Mouse (Mus musculus) liver, embryonic 13.5 days (tissue): ENCODE measurements around the gene Serpinb9b. TPM values are rescaled to one million over a fixed set of nuclear protein-coding genes. Genes with fewer than 3 reads are reported as not detected.

Experiments
- ATAC-seq: fragments of 200-750 bp; cut with Nextera tagmentation; 2 replicates; pipeline ENCODE4 v1.8.0; 2017; ENCODE audit warnings: low read depth, mild to moderate bottlenecking, moderate number of reproducible peaks, moderate library complexity
- DNase-seq: peaks from one replicate; pipeline ENCODE4 v3.0.0; 2022
- H3K27ac ChIP-seq: fragments of 300-500 bp; sonication (generic); 2 replicates; pipeline ENCODE4 v1.5.1; 2015; ENCODE audit warnings: moderate library complexity, mild to moderate bottlenecking, inconsistent platforms
- H3K27me3 ChIP-seq: fragments of 300-500 bp; sonication (generic); 2 replicates; pipeline ENCODE4 v1.6.1; 2015; ENCODE audit warnings: mild to moderate bottlenecking, inconsistent platforms
- H3K36me3 ChIP-seq: fragments of 300-500 bp; sonication (generic); 2 replicates; pipeline ENCODE4 v1.6.1; 2015; ENCODE audit warnings: mild to moderate bottlenecking, inconsistent platforms
- H3K4me1 ChIP-seq: fragments of 300-500 bp; sonication (generic); replicated peaks from 2 replicates; pipeline ENCODE4 v1.6.1; 2015; ENCODE audit warnings: inconsistent platforms
- H3K4me2 ChIP-seq: fragments of 300-500 bp; sonication (generic); 2 replicates; pipeline ENCODE4 v1.6.1; 2015; ENCODE audit warnings: inconsistent platforms, mild to moderate bottlenecking, moderate library complexity
- H3K4me3 ChIP-seq: fragments of 300-500 bp; sonication (generic); replicated peaks from 2 replicates; pipeline ENCODE4 v1.5.1; 2015; ENCODE audit warnings: mild to moderate bottlenecking, inconsistent platforms
- H3K9ac ChIP-seq: fragments of 300-500 bp; sonication (generic); 2 replicates; pipeline ENCODE4 v1.6.1; 2015; ENCODE audit warnings: mild to moderate bottlenecking, inconsistent platforms
- H3K9me3 ChIP-seq: fragments of 300-500 bp; sonication (generic); replicated peaks from 2 replicates; pipeline ENCODE4 v1.6.1; 2016; ENCODE audit warnings: inconsistent platforms
- WGBS: fragments of 180-500 bp; shearing (Covaris S2); methylation state at CpG from one replicate; pipeline ENCODE4 v1.1.7; 2015; ENCODE audit not compliant: insufficient replicate concordance; 5-methylcytosine and 5-hydroxymethylcytosine counted together
- polyA plus RNA-seq: library from polyadenylated mRNA; unstranded; fragments of >200 nt; fragmentation: Nextera tagmentation; extraction: Ambion mirVana; gene quantifications from 2 replicates; pipeline ENCODE4 v1.2.1, GENCODE M21; 2015

Serpinb9b gene
- polyA plus RNA-seq, 1 experiment from 2014 or later, result not detected

DNA sequence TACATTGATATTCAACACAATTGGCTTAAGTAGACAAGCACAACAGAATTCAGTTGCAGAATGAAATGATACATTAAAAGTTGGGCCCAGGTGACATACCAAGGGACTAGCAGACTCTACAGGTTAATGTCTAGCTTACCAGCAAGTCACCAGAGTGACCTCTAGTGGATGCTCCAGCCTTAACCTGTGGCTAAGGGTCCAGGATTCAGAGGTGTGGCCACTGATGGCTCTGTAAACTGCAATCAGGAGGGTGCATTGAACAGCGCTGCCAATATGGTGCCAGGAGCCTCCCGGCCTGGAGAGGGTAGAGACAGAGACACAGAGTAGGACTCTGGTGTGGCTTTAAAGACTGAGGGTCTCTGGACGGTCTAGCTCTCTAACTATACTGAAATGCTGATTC, 53.1 kb downstream of the Serpinb9b start:
- peak; percentile 9 for DNase-seq
- H3K27me3 ChIP-seq, result no peaks in the 10 kb centered on the region
- no peaks in the 10 kb centered on the region for H3K4me1 ChIP-seq
- no peak overlapping the region for H3K9ac ChIP-seq
- no peak overlapping the region for H3K4me2 ChIP-seq
- no peaks in the 10 kb centered on the region for H3K9me3 ChIP-seq
- WGBS, result 23% methylated on average over 3 of the region's 3 CpGs
- no peaks in the 10 kb centered on the region for H3K36me3 ChIP-seq
- no peak overlapping the region for H3K27ac ChIP-seq
- no peak overlapping the region for H3K4me3 ChIP-seq
- ATAC-seq, result no peak

GRCm38 (mm10) chr13:33083834-33084233, 56.6 kb downstream of the Serpinb9b start:
- ATAC-seq, result no peak

DNA sequence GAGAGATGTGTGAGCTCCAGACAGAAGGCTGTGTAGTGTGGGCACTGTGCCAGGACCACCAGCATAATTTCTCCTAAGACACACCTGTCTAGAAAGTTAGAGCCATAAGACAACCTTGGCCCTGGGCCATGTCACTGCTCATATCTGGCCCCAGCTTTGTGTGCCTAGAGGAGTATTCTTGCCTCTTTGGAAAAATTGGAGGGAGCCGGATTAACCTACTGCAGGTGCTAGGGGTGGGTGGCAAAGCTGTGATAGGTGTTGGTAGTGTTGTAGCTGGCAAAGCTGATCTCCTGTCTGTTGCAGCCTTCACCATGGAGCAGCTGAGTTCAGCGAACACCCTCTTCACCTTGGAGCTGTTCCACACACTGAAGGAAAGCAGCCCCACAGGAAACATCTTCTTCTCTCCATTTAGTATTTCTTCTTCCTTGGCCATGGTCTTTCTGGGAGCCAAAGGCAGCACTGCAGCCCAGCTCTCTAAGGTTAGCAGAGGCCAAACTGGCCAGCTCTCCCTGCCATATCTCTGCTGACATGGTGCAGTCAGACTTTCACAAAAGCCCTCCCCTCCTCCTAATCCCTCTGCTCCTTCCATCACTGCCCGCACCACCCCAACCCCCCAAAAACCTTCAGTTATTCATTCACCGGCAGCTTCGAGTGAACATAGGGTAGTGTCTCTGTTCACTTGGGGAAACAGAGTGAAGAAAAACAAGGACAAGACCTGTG, 57.9 kb downstream of the Serpinb9b start:
- no peak for ATAC-seq
- Histone ChIP-seq H3K4me3 (no peak overlapping the region), H3K27me3 (no peaks in the 10 kb centered on the region), H3K9me3 (no peaks in the 10 kb centered on the region), H3K4me2 (no peak overlapping the region), H3K27ac (no peak overlapping the region), H3K9ac (no peak overlapping the region), H3K36me3 (no peaks in the 10 kb centered on the region), H3K4me1 (no peaks in the 10 kb centered on the region)
- DNase-seq, result no peak
- WGBS, result 49% methylated on average over 5 of the region's 5 CpGs

More at GRCm38 (mm10) chr13:33083834-33084233, 56.6 kb downstream of the Serpinb9b start:
- Histone ChIP-seq H3K36me3 (no peaks in the 10 kb centered on the region), H3K4me1 (no peaks in the 10 kb centered on the region), H3K27me3 (no peaks in the 10 kb centered on the region), H3K9me3 (no peaks in the 10 kb centered on the region), H3K27ac (no peak overlapping the region), H3K4me2 (no peak overlapping the region), H3K9ac (no peak overlapping the region), H3K4me3 (no peak overlapping the region)
- 37% methylated on average over 2 of the region's 2 CpGs for WGBS
- DNase-seq, result no peak

DNA sequence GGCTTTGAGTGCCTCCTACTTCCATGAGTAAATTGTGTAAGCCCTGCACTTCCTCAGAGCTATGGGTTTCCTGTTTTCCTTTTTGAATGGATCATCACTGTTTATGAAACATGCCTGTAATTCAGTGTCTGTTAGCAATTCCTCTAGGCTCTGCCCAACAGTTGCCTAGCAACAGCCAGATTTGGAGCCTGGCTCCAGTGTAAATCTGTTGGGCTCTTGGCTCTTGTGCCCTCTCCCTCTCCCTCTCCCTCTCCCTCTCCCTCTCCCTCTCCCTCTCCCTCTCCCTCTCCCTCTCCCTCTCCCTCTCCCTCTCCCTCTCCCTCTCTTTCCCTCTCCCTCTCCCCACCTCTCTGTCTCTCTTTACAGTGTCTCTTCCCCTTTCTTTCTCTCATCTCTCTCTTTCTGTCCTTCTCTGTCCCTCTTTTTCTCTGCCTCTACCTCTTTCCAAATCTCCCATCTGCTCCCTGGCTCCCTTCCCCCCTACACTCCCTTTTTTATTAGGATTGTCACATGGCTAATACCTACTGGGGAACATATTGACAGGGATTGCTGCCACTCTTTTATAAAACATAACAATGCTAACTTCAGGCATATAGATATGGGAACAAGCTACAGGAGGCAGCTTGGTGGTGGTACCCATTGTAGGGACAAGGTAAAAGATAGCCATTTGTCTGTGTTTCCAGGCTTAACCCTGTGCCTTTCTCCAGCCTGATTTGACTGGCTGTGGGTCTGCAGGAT, 58.6 kb downstream of the Serpinb9b start:
- DNase-seq (no peak), ATAC-seq (no peak)
- no peaks in the 10 kb centered on the region for H3K4me1 ChIP-seq

GRCm38 (mm10) chr13:33089566-33089965, 62.4 kb downstream of the Serpinb9b start:
- H3K27me3 ChIP-seq, result no peaks in the 10 kb centered on the region
- DNase-seq, result no peak
- H3K27ac ChIP-seq, result no peak overlapping the region
- H3K4me1 ChIP-seq, result no peaks in the 10 kb centered on the region
- no peak for ATAC-seq
- no peaks in the 10 kb centered on the region for H3K9me3 ChIP-seq
- no peak overlapping the region for H3K9ac ChIP-seq
- no peak overlapping the region for H3K4me2 ChIP-seq
- H3K4me3 ChIP-seq, result no peak overlapping the region
- H3K36me3 ChIP-seq, result no peaks in the 10 kb centered on the region
- 41% methylated on average over 3 of the region's 3 CpGs for WGBS

More for the DNA sequence above, 58.6 kb downstream of the Serpinb9b start:
- Histone ChIP-seq H3K4me2 (no peak overlapping the region), H3K27me3 (no peaks in the 10 kb centered on the region), H3K9ac (no peak overlapping the region), H3K4me3 (no peak overlapping the region), H3K27ac (no peak overlapping the region), H3K9me3 (no peaks in the 10 kb centered on the region), H3K36me3 (no peaks in the 10 kb centered on the region)

DNA sequence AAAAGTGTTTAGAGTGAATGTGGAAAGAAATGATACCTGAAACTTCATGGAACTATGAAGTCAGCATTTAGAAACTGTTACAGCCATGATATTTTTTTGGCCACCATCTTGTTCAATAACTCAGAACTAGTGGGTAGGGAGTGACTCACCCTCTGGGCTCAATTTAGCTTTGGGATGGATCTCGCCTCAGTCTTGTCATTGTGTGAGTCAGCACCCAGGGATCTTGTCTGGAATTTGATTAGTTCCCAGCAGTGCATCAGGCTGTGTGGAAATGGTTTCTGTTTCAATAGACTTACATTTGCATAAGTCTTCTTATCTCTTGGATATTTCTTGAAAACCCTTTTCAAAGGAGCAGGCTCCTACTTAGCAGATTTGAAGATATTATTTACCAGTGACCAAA, 63.3 kb downstream of the Serpinb9b start:
- 39% methylated on average over 1 of the region's 1 CpGs for WGBS
- Histone ChIP-seq H3K27me3 (no peaks in the 10 kb centered on the region), H3K27ac (no peak overlapping the region), H3K36me3 (no peaks in the 10 kb centered on the region), H3K4me1 (no peaks in the 10 kb centered on the region), H3K4me3 (no peak overlapping the region), H3K9ac (no peak overlapping the region), H3K9me3 (no peaks in the 10 kb centered on the region), H3K4me2 (no peak overlapping the region)
- ATAC-seq (no peak), DNase-seq (no peak)

DNA sequence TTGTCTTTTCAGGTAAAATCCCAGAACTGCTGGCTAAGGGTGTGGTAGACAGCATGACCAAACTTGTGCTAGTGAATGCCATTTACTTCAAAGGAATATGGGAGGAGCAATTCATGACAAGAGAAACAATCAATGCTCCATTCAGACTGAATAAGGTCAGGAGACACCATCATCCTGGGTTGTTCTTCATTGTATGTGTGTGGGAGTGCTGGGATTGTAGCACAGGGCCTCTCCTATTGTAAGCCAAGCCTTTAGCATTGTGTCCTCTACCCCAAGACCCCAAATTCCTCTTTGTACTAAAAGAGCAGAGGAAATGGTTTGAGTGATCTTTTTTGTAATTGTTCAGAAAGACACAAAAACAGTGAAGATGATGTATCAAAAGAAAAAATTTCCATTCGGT, 64.1 kb downstream of the Serpinb9b start:
- H3K27ac ChIP-seq, result no peak overlapping the region
- no peaks in the 10 kb centered on the region for H3K36me3 ChIP-seq
- no peak overlapping the region for H3K4me2 ChIP-seq
- 67% methylated on average over 1 of the region's 1 CpGs for WGBS
- no peaks in the 10 kb centered on the region for H3K9me3 ChIP-seq
- ATAC-seq (no peak), DNase-seq (no peak)
- H3K4me3 ChIP-seq, result no peak overlapping the region
- no peaks in the 10 kb centered on the region for H3K27me3 ChIP-seq
- no peaks in the 10 kb centered on the region for H3K4me1 ChIP-seq
- H3K9ac ChIP-seq, result no peak overlapping the region

Other genes with a start within 250 kb of the Serpinb9b start
- gene Mylk4, start 243.5 kb upstream of the Serpinb9b start, polyA plus RNA-seq, result 0.02 and 0.06 TPM in 2 replicates
- gene Wrnip1, start 225.4 kb upstream of the Serpinb9b start, polyA plus RNA-seq, result 11.1 and 14.0 TPM in 2 replicates
- not detected in 2 replicates for gene D930007J09Rik, start 224.6 kb upstream of the Serpinb9b start, polyA plus RNA-seq
- gene Serpinb1a, start 176.2 kb upstream of the Serpinb9b start, polyA plus RNA-seq, result 16.1 and 16.5 TPM in 2 replicates
- gene Serpinb1c, start 129.2 kb upstream of the Serpinb9b start, polyA plus RNA-seq, result not detected in 2 replicates
- gene Serpinb6b, start 62.2 kb upstream of the Serpinb9b start, polyA plus RNA-seq, result 5.5 and 5.8 TPM in 2 replicates
- gene Serpinb9, start 24.2 kb upstream of the Serpinb9b start, polyA plus RNA-seq, result 2.1 and 2.2 TPM in 2 replicates
- gene Serpinb1b, start 51.2 kb downstream of the Serpinb9b start, polyA plus RNA-seq, result not detected in 2 replicates
- gene Serpinb9c, start 132.3 kb downstream of the Serpinb9b start, polyA plus RNA-seq, result not detected in 2 replicates
- gene Serpinb9d, start 165.5 kb downstream of the Serpinb9b start, polyA plus RNA-seq, result not detected in 2 replicates
- gene Serpinb9e, start 222.2 kb downstream of the Serpinb9b start, polyA plus RNA-seq, result not detected in 2 replicates